Mouse (Mus musculus) testis, adult 2 months (tissue): ENCODE data around the gene Zfp956.

Experiments
- CTCF ChIP-seq: fragments of 200-500 bp; IDR thresholded peaks from 2 replicates; pipeline ENCODE4 v1.5.1; 2012; ENCODE audit warnings: low read depth, mild to moderate bottlenecking, inconsistent platforms, low read length, moderate library complexity; ENCODE audit not compliant: control insufficient read depth, insufficient read depth, insufficient replicate concordance
- POLR2A ChIP-seq: fragments of 200-500 bp; IDR thresholded peaks from 2 replicates; pipeline ENCODE4 v1.6.1; 2012; ENCODE audit warnings: low read depth, mild to moderate bottlenecking, inconsistent platforms, low read length, moderate library complexity; ENCODE audit not compliant: control insufficient read depth

DNA sequence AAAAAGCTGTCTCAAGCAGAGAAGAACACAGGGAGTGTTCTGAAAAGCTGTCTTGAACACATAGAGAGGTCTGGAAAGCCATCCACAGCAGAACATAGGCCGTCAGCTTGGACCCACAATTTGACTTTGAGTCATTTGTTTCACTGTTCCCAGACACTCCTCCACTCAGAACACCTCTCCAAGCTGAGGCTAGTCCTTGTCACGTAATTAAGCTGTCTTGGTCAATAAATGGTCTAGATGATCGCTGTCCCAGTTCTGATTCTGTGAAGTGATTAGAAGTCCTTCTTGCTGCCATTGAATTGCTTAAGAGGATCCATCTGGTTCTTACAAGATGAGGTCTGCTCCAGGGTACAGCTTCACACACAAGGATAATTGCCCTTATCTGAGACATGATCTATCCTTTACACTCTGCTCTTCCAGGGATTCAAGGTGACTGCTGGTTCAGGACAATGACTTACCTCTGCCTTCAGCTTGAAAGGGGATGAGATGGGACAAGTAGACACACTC, 34.4 kb upstream of the Zfp956 start:
- TF ChIP-seq CTCF (no peak), POLR2A (no peak)
